Mouse (Mus musculus): ENCODE measurements at regions not wholly inside any gene's neighbourhood (a gene's known extent, or its start where the extent isn't known, plus 50 kb on each side); places are given as distances from the start of the nearest gene placed in this dataset.
A peak's percentile ranks its signal among the peaks of the same experiment; 100 is the strongest.

DNA sequence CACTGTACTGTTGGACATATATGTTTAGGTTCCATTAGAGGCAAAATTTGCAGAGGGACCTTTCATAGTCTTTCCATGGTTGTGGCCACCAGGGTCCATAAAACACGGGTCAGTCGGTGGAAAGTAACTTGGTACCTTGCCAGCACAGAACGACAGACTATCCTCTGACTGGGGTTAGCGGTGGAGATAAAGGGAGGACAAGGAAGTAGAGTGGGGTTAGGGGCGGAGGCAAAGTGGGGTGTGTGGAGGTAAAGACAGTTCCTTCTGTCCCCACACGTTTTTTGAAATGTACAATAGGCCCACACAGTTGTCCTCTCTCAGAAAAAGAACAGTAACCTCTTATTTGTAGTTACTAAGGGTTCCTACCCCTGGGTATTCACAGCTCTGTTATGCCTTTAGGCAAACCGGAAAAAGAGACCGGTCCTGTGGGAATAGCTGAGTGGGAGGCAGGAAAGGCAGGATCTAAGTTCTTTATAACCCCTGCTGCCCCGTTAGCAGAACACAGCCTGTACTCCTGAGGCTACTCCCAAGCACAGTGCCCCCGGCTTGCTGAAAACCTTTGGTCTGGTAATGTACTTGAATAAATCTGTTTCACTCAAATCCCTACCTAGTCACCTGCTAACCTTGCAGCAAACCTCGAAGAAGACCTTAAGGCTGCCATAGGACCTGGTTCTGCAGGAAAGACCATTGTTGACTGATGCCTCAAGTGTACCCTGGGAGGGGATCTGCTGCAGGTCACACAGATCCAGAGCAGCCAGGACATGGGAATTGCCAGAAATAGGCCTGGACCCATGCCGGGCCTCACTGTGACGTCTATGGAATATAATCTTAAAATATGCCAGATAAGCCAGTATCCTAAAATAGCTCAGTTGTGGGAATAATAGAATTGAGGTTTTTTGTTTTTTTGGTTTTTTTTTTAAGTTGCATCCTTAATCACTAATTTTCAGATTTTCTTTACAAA, 51.6 kb upstream of the Gm29133 start:
- H3K4me1 ChIP-seq (ENCODE audit: control insufficient read depth, insufficient read depth, insufficient read length, low read length): no peaks in the 10 kb centered on the region; the same call in 1 of the 2 replicates
- peak overlapping the region; percentile 79 for H3K27ac ChIP-seq (replicated peaks; ENCODE audit: low read depth, low read length)
- H3K4me3 ChIP-seq (ENCODE audit: insufficient read depth, low read depth, low read length): no peak overlapping the region
